Mouse (Mus musculus) layer of hippocampus, adult 11-12 months (tissue): ENCODE measurements at regions not wholly inside any gene's neighbourhood (a gene's known extent, or its start where the extent isn't known, plus 50 kb on each side); places are given as distances from the start of the nearest gene placed in this dataset.
"Not testable (repeated sequence)": the region's sequence is repeated elsewhere in the genome, so short reads cannot be mapped to it uniquely, and the experiment has no call there.

Source experiments
- DNase-seq: peaks from one replicate; pipeline ENCODE4 v3.0.0; 2022; ENCODE audit warnings: low spot score

DNA sequence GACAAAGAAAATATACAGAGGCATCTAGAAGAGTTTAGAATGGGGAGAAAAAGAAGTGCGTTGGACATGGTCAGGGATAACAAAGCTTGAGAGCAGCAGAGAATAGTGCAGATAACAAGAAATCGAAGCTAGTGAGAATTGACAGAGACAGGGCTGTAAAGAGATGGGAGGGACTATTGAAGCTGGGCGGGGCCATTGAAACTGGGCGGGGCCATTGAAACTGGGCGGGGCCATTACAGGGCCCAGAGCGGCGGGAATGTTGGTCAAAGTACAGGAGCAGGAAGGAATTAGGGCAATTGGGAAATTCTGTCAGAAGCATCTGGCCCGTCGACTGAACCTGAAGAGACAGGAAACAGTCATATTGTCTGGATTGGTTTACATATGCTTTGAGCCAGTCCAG is 243.3 kb upstream of the Srek1ip1 start:
- DNase-seq = no peak

GRCm38 (mm10) chr13:104553329-104553728 is 239.0 kb upstream of the Srek1ip1 start:
- DNase-seq = no peak

DNA sequence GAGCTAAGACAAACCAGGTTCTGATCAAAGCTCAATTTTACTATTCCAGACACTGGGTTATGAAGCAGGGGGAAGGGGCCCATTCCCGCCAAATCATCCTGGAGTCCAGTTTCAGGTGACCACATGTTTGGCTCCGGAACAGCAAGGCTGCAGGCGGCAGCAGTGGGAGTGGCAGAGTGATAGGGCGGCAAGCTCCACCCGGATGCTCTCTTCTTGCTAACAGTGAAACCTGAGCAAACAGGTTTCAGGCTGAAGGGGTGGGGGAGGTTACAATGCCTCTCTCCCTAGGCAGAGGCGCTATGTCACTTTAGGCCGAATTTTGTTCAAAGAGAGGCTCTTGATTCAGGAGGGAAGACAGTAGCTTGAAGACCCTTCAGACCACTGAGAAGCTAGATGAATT is 235.7 kb upstream of the Srek1ip1 start:
- not testable (repeated sequence) for DNase-seq

- DNase-seq = no peak
Observed at GRCm38 (mm10) chr13:104559876-104560275, 232.4 kb upstream of the Srek1ip1 start.

GRCm38 (mm10) chr13:104560500-104561114 is 231.7 kb upstream of the Srek1ip1 start:
- DNase-seq = no peak

DNA sequence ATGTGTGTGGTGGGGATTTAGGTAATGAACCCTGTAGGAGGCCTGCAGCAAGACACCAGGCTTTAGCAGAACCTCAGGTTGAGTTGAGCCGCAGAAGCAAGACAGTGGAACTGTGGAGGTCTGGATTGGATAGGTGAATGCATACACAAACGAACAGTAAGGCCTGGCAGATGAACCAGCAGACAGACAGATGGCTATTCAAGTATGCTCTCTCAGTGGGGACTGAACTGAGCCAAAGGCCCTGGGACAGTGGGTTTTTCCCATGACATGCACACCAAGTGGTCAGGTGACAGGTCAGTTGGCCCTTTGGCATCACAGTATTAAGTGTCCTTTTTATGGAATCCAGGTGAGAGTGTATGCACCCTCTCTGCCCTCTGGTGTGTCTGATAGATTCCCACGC is 229.7 kb upstream of the Srek1ip1 start:
- no peak for DNase-seq

DNA sequence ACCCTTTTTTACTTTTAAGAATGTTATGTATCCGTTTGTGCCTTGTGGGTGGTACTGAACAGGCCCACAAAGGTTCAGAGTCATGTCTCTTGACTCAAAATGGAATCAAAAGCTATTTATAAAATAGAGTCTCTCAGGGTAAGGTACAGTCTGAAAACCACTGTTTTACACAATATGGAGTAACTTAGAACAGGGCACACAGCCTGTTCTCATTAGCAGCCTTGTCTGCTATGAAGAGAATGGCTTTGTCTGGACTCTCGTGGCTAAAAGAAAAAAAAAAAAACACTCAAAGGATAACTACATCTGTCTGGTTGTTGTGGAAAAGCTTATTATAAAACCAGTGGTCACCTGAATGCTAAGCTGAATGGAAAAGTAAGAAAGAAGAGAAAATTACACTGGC is 229.3 kb upstream of the Srek1ip1 start:
- DNase-seq = no peak

DNA sequence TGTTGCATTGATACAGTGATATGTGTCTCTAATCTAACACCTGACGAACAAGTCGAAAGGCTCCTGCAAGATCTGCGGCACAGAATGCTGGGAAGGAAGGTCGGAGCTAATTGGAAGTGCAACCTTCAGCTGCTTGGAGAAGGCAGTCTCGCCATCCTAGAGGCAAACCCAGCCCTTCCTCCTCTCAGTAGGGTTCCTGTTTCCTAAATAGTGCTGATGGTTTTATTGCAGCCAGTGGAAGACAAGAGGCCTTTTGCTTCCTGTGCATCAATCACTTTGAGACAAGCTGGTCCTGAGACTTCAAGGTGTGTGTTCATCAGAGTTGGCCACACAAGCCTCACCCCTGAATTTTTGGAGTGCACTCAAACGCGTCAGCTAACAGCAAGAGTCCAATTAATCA is 228.4 kb upstream of the Srek1ip1 start:
- DNase-seq = no peak

DNA sequence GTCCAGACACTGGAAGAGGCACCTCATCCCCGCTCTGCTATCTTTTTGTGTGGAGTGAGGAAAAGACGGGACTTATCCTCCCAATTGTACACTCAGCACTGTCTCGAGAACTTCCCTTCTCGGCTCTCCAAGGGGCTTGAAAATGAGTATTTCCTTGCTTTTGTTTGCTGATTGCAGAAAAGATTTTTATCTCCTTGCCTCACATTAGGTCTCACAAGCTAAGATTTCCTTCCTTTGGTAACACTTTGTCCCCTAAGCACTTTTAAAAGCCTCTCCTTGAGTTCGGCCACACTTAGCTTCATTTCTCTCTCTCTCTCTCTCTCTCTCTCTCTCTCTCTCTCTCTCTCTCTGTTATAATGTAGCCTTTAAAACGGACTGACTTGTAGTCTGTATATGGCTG is 222.5 kb upstream of the Srek1ip1 start:
- no peak for DNase-seq

DNA sequence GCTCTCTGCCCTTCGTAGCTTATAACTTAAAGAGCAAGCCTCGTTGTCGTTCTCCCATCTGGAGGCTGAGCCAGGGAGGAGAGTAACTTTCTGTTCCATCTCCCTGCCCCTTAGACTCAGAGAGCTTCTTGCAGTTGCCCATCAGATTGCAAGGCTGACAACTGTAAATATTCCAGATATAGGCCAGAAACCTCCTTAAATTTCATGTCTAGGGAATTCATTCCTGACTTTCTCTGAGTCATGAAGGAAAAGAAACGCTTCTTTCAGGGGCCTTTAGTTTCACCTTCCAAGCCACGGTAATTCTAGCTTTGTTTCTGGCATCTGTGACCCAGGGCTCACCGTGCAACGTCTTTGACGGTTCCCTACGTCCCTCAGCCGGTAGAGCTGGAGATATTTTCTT is 220.0 kb upstream of the Srek1ip1 start:
- DNase-seq = no peak

DNA sequence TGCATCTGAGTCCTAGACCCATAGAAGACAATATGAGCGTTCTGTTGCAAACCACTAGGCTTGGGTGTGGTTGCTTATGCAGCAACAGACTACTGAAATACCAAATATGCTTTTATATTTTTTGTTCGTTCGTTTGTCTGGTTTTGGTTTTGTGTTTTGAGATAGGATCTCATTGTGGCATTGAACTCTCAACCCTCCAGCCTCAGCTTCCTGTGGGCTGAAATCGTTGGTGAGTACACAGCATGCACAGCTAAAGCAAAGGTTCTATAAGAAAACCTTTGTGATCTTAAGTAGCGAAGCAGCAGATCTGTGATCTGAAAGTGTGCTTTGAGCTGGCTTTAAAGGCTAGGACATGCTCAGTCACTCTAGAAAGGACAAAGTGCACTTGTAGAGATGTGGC is 217.9 kb upstream of the Srek1ip1 start:
- DNase-seq = no peak

DNA sequence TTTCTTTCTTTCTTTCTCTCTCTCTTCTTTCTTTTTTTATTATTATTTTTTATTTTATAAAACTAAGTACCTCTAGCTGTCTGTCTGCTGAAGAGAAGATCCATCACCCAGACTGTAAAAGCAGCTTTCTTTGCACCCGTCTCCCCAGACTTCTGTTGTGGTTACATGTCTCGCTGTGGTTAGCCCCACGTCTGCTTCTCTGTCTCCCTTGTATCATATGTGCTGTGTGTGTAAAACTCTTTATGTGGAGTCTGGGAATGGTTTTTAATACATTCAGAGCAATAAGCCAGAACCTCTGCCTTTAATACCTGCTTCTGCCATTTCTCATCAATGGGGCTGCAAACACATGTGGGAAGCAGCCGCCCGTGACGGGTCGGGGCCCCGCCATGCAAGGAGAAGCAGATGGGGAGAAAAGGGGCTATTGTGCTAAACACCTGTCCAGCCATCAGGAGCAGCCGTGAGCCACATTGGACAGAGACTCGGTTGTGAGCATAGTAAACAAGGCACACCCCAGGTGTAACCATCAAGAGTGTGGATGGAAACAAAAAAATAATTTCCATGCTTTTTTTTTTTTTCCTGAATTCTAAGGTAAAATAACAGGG is 216.0 kb upstream of the Srek1ip1 start:
- DNase-seq = no peak

DNA sequence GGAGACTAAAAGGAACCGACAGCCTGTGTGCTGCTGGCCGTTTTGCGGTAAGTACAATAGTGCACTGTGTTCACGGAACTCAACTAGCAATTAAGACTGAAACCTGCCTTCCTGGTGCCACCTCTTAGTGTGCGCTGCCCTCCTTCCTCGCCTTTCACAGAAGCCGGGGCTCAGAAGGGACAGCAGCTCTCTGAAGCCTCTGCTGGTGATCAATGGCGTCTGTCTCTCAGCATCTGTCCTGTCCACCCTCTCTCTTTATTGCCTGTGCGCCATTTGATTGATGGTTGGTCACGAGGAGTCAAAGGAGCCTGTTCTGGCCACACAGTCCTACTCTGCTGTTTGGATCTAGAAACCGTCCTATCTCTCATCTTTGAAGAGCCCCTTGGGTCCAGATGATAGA is 214.4 kb upstream of the Srek1ip1 start:
- no peak for DNase-seq

GRCm38 (mm10) chr13:104580686-104581350 is 211.5 kb upstream of the Srek1ip1 start:
- DNase-seq = peak; percentile 6
